Mouse (Mus musculus): ENCODE measurements around the gene Olfr639. TPM values are rescaled to one million over a fixed set of nuclear protein-coding genes. Genes with fewer than 3 reads are reported as not detected.

Gene Olfr639
- total RNA-seq (2023) = under 1 TPM; 0.07 to 0.09 TPM

DNA sequence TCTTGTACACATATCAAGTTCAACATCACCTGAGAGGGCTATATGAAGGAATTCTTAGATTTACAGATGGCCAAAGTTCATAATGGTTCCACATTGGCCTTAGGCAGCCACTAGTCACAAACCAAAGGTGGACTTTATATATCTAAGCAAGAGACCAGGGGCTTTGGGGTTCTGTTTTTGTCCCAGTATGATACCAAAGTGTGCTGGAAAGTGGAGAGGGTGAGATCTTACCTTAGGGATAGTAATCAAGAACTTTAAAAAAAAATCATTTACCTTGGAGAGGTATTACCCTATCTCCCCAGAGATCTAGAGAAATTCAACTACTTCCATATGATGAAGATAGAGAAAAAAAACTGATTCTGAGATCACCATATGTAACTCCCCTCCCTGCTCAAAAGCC is at the start of gene Olfr639:
Olfr639 (minus strand) TSS at position 101 of the 400 bp plus-strand sequence.

DNA sequence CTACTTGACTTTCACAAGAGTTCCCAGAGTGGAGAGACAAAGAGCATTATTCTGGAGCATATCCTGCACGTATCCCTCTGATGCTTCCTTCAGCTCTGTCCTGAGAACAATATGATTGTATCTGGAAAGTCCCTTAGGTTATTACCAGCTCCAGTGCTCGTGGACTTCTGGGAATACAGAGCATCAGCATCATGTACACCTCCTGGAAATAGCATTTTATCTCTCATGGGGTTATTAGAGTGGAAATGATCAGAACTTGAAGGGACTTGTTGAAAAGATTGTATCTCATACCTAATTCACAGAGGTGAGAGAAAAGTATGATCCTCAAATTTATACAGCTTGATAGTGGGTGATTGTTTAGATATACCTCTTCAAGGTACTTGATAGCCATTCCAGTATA is 44.2 kb upstream of the Olfr639 start, which contains the start of gene 4930516K23Rik:
4930516K23Rik (minus strand) TSS at position 101 of the 400 bp plus-strand sequence.

DNA sequence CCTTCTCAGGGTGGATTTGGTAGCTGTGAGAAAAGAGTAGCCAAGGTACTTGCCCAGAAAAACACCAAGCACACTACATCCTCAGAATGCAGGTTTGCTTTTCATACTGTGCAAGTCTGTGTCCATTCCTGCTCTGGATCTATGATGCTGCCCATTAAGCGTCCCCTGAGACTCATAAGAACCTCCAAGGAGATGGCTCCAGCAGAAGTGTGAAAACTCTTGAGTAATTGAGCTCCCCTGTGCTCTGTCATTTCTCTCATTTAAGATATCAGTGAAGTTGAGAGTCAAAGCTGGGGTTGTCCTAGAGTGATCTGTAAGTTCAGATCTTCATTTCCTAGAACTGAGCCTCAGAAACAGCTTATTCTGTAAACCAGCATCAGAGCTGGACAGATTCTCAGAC is 35.5 kb upstream of the Olfr639 start, which contains the start of gene Olfr642:
Olfr642 (minus strand) TSS at position 101 of the 400 bp plus-strand sequence.

DNA sequence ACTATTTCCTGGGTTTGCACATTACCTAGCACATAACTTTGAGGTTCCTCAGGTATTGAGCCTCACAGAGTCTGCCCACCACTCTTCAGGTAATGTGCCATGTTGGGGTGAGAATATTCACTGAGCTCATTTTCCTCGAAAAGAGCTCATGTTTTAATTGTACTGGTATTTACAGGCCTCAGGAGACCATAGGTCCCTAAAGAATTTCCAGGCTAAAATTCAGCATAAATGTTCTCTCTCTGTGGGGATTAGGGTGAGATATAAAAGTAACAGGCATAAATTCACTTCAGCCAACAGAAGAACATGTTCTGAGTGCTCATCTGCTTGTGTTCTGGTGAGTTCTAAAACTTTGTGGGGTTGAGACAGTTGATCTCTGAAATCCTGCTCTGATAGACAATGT is 18.0 kb upstream of the Olfr639 start, which contains the start of gene Olfr641:
Olfr641 (plus strand) TSS at position 301 of the 400 bp plus-strand sequence.

DNA sequence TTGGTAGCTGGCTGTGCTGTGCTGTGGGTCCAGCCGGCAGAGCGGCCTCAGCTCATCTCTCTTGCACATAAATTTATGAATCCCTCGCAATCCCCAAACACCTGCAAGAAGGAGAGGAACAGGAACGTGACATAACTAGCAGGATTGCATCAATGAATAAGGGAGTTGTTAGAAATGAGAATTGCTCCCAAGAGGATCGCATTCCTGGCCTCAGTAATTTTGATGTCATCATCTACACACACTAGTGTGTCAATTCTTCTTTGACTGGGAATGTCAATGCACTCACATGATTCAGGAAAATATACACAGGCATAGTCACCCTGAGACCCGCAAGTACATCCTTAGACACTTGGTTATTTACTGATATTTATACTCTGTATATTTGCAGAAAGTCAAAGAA is 8.4 kb upstream of the Olfr639 start, which contains the start of gene Olfr640:
Olfr640 (minus strand) TSS at position 101 of the 400 bp plus-strand sequence.

DNA sequence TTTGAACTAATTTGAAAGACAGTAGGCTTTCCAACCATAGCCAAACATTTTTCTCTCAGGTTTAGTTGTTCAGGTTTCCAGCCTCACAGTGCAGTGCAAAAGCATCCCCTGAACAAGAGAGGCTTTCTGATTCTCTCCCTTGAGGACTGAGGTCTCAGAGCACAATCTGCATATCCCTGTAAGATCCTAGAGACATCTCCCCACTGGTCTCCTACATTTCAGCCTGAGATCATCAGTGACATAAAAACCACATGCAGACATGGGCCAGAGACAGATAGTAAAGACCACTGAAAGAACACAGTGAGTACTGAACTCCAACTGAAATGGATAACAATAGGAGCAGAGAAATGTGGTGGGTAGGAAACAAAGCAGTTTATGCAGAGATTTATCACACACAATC is 18.7 kb downstream of the Olfr639 start, which contains the start of gene Olfr638:
Olfr638 (plus strand) TSS at position 301 of the 400 bp plus-strand sequence.

DNA sequence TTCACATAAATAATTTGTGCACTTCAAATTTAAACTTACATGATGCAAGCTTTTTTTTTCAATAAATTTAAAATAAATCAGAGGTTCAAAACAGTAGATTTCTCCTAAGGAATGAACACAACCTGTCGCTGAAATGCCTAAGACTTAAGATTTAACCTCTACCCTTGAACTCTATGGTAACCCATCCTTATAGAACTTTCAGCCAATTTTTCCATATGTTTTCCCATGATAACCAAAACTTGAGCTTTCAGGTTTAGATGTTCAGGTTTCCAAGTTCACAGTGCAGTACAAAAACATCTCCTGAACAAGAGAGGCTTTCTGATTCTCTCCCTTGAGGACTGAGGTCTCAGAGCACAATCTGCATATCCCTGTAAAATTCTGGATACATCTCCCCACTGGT is 46.3 kb downstream of the Olfr639 start, which contains the start of gene Olfr635:
Olfr635 (plus strand) TSS at position 301 of the 400 bp plus-strand sequence.

Other genes starting within 250 kb of the Olfr639 start
- not detected for gene Olfr69, start 245.7 kb downstream of the Olfr639 start, total RNA-seq (2023)
- gene Olfr68, start 237.6 kb downstream of the Olfr639 start, total RNA-seq (2023) = not detected
- not detected for gene Olfr67, start 225.5 kb downstream of the Olfr639 start, total RNA-seq (2023)
- gene Hbb-bt, start 203.3 kb downstream of the Olfr639 start, total RNA-seq (2023) = 100 to 1,000 TPM in 1 of 2 experiments, 10 to 100 TPM in 1; 81.2 to 165 TPM
- gene Hbb-bs, start 189.2 kb downstream of the Olfr639 start, total RNA-seq (2023) = 100 to 1,000 TPM; 331 to 680 TPM
- not detected for gene Hbb-bh2, start 176.8 kb downstream of the Olfr639 start, total RNA-seq (2023)
- gene Hbb-bh1, start 174.1 kb downstream of the Olfr639 start, total RNA-seq (2023) = not detected
- not detected for gene Hbb-y, start 164.1 kb downstream of the Olfr639 start, total RNA-seq (2023)
- not detected for gene Olfr66, start 131.1 kb downstream of the Olfr639 start, total RNA-seq (2023)
- gene Olfr64, start 122.8 kb downstream of the Olfr639 start, total RNA-seq (2023) = not detected
- not detected for gene Olfr65, start 113.8 kb downstream of the Olfr639 start, total RNA-seq (2023)
- gene Olfr631, start 88.5 kb downstream of the Olfr639 start, total RNA-seq (2023) = not detected
- gene Olfr632, start 83.0 kb downstream of the Olfr639 start, total RNA-seq (2023) = not detected
- gene Olfr633, start 72.9 kb downstream of the Olfr639 start, total RNA-seq (2023) = not detected
- not detected for gene Olfr635, start 46.2 kb downstream of the Olfr639 start, total RNA-seq (2023)
- not detected for gene Olfr638, start 18.6 kb downstream of the Olfr639 start, total RNA-seq (2023)
- not detected for gene Olfr640, start 8.3 kb upstream of the Olfr639 start, total RNA-seq (2023)
- not detected for gene Olfr641, start 18.1 kb upstream of the Olfr639 start, total RNA-seq (2023)
- gene Olfr642, start 35.4 kb upstream of the Olfr639 start, total RNA-seq (2023) = not detected
- not detected for gene 4930516K23Rik, start 44.1 kb upstream of the Olfr639 start, total RNA-seq (2023)
- gene Olfr644, start 54.6 kb upstream of the Olfr639 start, total RNA-seq (2023) = not detected
- not detected for gene Olfr645, start 68.2 kb upstream of the Olfr639 start, total RNA-seq (2023)
- under 1 TPM in 1 of 2 experiments, not detected in 1; 0.13 TPM for gene Olfr646, start 87.6 kb upstream of the Olfr639 start, total RNA-seq (2023)
- gene Ubqln5, start 112.5 kb upstream of the Olfr639 start, total RNA-seq (2023) = not detected
- gene Olfr643, start 120.1 kb upstream of the Olfr639 start, total RNA-seq (2023) = not detected
- gene Ubqln3, start 126.0 kb upstream of the Olfr639 start, total RNA-seq (2023) = not detected
- not detected for gene Ubqlnl, start 133.3 kb upstream of the Olfr639 start, total RNA-seq (2023)
- gene Olfm5, start 147.5 kb upstream of the Olfr639 start, total RNA-seq (2023) = not detected
- under 1 TPM; 0.13 to 0.22 TPM for gene Olfr648, start 166.1 kb upstream of the Olfr639 start, total RNA-seq (2023)
- gene Olfr649, start 178.7 kb upstream of the Olfr639 start, total RNA-seq (2023) = not detected
- gene Trim6, start 201.5 kb upstream of the Olfr639 start, total RNA-seq (2023) = 1 to 10 TPM; 1.6 TPM
- 10 to 100 TPM; 13.9 to 19.6 TPM for gene Trim34a, start 227.2 kb upstream of the Olfr639 start, total RNA-seq (2023)